ENCODE assay signal across 8 mouse cellular contexts in genomic region chrX:169985796-169986195, GRCm38 (mm10). TPM values are rescaled to one million over a fixed set of nuclear protein-coding genes. Genes with fewer than 3 reads are reported as not detected.
DNase-seq lines count a peak whose midpoint lies in the region.
"Not testable (repeated sequence)": the region's sequence is repeated elsewhere in the genome, so short reads cannot be mapped to it uniquely, and the experiment has no call there.

No protein-coding gene starts in this region.

- peaks cover 91% of the 10 kb centered on the region for H3K9me3 ChIP-seq in midbrain, embryonic 10.5 days (replicated peaks)

- not testable (repeated sequence) for H3K4me3 ChIP-seq in midbrain, embryonic 10.5 days

- H3K27me3 ChIP-seq in midbrain, embryonic 10.5 days (ENCODE audit: low read depth, poor library complexity, severe bottlenecking): not testable (repeated sequence)

- DNase-seq in adrenal gland, adult 8-10 months: peak; percentile 50
- DNase-seq in embryo, embryonic 10 days (ENCODE audit: low spot score): peak; percentile 21
- DNase-seq in gastrocnemius, postnatal 14 days: peak; percentile 32
- peak; percentile 42 for DNase-seq in induced T-regulatory cell, adult 2 months (ENCODE audit: low read depth)
- DNase-seq in left cerebral cortex, adult 9 months (ENCODE audit: low spot score in 2 of 2): peak; percentile 47 to 69
- DNase-seq in midbrain, embryonic 10.5 days (ENCODE audit: low spot score): peak; percentile 37
- DNase-seq in right cerebral cortex, adult 18-20 months: peak; percentile 65
- peak; percentile 73 for DNase-seq in urinary bladder, postnatal 10 days (ENCODE audit: low spot score)

- 84% methylated on average over 18 of the region's 18 CpGs for WGBS in midbrain, embryonic 10.5 days

- not testable (repeated sequence) for H3K4me1 ChIP-seq in midbrain, embryonic 10.5 days

- intact Hi-C loops in gastrocnemius, postnatal 14 days (cut with DNase I; ENCODE audit: low total_unique reads): not testable (repeated sequence)

- not testable (repeated sequence) for H3K27ac ChIP-seq in midbrain, embryonic 10.5 days (replicated peaks)

- H3K36me3 ChIP-seq in midbrain, embryonic 10.5 days: peaks cover 88% of the 10 kb centered on the region

RNA-seq across cellular contexts. Expression of gene Gm21887, which starts 23.7 kb away (rescaled TPM):
- total RNA-seq in adrenal gland, adult 8-10 months (2022): 100 to 1,000 TPM; 122 to 338 (median 214) TPM
- 10 to 100 TPM; 32.5 to 36.1 TPM for total RNA-seq in gastrocnemius, postnatal 14 days (2021)
- polyA plus RNA-seq in midbrain, embryonic 10.5 days (2016; fragmentation: Nextera tagmentation; extraction: Ambion mirVana): 224 and 306 TPM in 2 replicates

Comparison
In these comparisons a context has a peak if more than half of its experiments do, and no peak if none do; other contexts are left out.
1. DNase-seq: peak in every context shown above with its lines; median percentile 73 in urinary bladder, postnatal 10 days; 65 in right cerebral cortex, adult 18-20 months; 58 in left cerebral cortex, adult 9 months; 50 in adrenal gland, adult 8-10 months; 42 in induced T-regulatory cell, adult 2 months; 37 in midbrain, embryonic 10.5 days; 32 in gastrocnemius, postnatal 14 days; 21 in embryo, embryonic 10 days.